Mouse (Mus musculus) hindbrain, embryonic 16.5 days (tissue): Measurements from ENCODE around the gene Lrrc8a. TPM values are rescaled to one million over a fixed set of nuclear protein-coding genes. Genes with fewer than 3 reads are reported as not detected.
A peak's percentile ranks its signal among the peaks of the same experiment; 100 is the strongest.

ENCODE experiments used
- ATAC-seq: fragments of 200-750 bp; cut with Nextera tagmentation; 2 replicates; pipeline ENCODE4 v1.8.0; 2017; ENCODE audit warnings: moderate TSS enrichment, moderate library complexity
- H3K27ac ChIP-seq: fragments of 300-500 bp; sonication (generic); 2 replicates; pipeline ENCODE4 v1.5.1; 2014; ENCODE audit warnings: low read depth, mild to moderate bottlenecking, control low read depth, low read length, moderate library complexity
- H3K27me3 ChIP-seq: fragments of 300-500 bp; sonication (generic); replicated peaks from 2 replicates; pipeline ENCODE4 v1.6.1; 2014; ENCODE audit warnings: low read length; ENCODE audit not compliant: control insufficient read depth, insufficient read depth
- H3K36me3 ChIP-seq: fragments of 300-500 bp; sonication (generic); 2 replicates; pipeline ENCODE4 v1.6.1; 2014; ENCODE audit warnings: mild to moderate bottlenecking, low read length, moderate library complexity, mixed read lengths; ENCODE audit not compliant: control insufficient read depth, insufficient read depth
- H3K4me1 ChIP-seq: fragments of 300-500 bp; sonication (generic); 2 replicates; pipeline ENCODE4 v1.6.1; 2014; ENCODE audit warnings: low read depth, low read length; ENCODE audit not compliant: control insufficient read depth, insufficient read depth
- H3K4me2 ChIP-seq: fragments of 300-500 bp; sonication (generic); 2 replicates; pipeline ENCODE4 v1.6.1; 2014; ENCODE audit warnings: mild to moderate bottlenecking, low read length, control low read depth, moderate library complexity
- H3K4me3 ChIP-seq: fragments of 300-500 bp; sonication (generic); 2 replicates; pipeline ENCODE4 v1.5.1; 2014; ENCODE audit warnings: mild to moderate bottlenecking, low read length, control low read depth, moderate library complexity
- H3K9ac ChIP-seq: fragments of 300-500 bp; sonication (generic); 2 replicates; pipeline ENCODE4 v1.6.1; 2014; ENCODE audit warnings: low read depth, mild to moderate bottlenecking, control low read depth, low read length, moderate library complexity
- H3K9me3 ChIP-seq: fragments of 300-500 bp; sonication (generic); 2 replicates; pipeline ENCODE4 v1.6.1; 2014; ENCODE audit warnings: mild to moderate bottlenecking, low read length, moderate library complexity; ENCODE audit not compliant: control insufficient read depth
- WGBS: fragments of 180-500 bp; shearing (Covaris S2); extraction: QIAGEN DNeasy Blood & Tissue Kit; methylation state at CpG from one replicate; pipeline ENCODE4 v1.1.7; 2014; 5-methylcytosine and 5-hydroxymethylcytosine counted together
- polyA plus RNA-seq: library from polyadenylated mRNA; unstranded; fragments of >200 nt; fragmentation: Nextera tagmentation; extraction: Ambion mirVana; gene quantifications from 2 replicates; pipeline ENCODE4 v1.2.1, GENCODE M21; 2015

The Lrrc8a gene
- polyA plus RNA-seq, 1 experiment from 2014 or later = 53.6 TPM

- Histone ChIP-seq H3K9ac (no peak overlapping the region), H3K9me3 (no peaks in the 10 kb centered on the region), H3K4me1 (peaks cover 8% of the 10 kb centered on the region), H3K27ac (no peak overlapping the region), H3K4me3 (no peak overlapping the region), H3K27me3 (no peaks in the 10 kb centered on the region), H3K36me3 (no peaks in the 10 kb centered on the region), H3K4me2 (no peak overlapping the region)
- no peak for ATAC-seq
- 78% methylated on average over 3 of the region's 3 CpGs for WGBS
Observed at GRCm38 (mm10) chr2:30281651-30282050, 44.1 kb downstream of the Lrrc8a start.

GRCm38 (mm10) chr2:30283193-30283592 is 45.7 kb downstream of the Lrrc8a start:
- H3K9ac ChIP-seq = no peak overlapping the region
- H3K27me3 ChIP-seq = no peaks in the 10 kb centered on the region
- H3K4me1 ChIP-seq = peaks cover 18% of the 10 kb centered on the region
- no peaks in the 10 kb centered on the region for H3K36me3 ChIP-seq
- 93% methylated on average over 2 of the region's 2 CpGs for WGBS
- no peak overlapping the region for H3K27ac ChIP-seq
- no peak for ATAC-seq
- H3K4me2 ChIP-seq = no peak overlapping the region
- H3K4me3 ChIP-seq = no peak overlapping the region
- H3K9me3 ChIP-seq = no peaks in the 10 kb centered on the region

- Histone ChIP-seq H3K4me3 (peak overlapping the region; percentile 90), H3K36me3 (no peaks in the 10 kb centered on the region), H3K9me3 (no peaks in the 10 kb centered on the region), H3K9ac (no peak overlapping the region), H3K27me3 (no peaks in the 10 kb centered on the region), H3K27ac (no peak overlapping the region), H3K4me2 (peak overlapping the region; percentile 98), H3K4me1 (peaks cover 18% of the 10 kb centered on the region)
- ATAC-seq = no peak
- 94% methylated on average over 5 of the region's 5 CpGs for WGBS
Observed at GRCm38 (mm10) chr2:30285004-30285403, 47.5 kb downstream of the Lrrc8a start.

GRCm38 (mm10) chr2:30285416-30286181 is 48.1 kb downstream of the Lrrc8a start:
- 16% methylated on average over 38 of the region's 38 CpGs for WGBS
- H3K27ac ChIP-seq = peak overlapping the region; percentile 67

GRCm38 (mm10) chr2:30286192-30287026 is 48.9 kb downstream of the Lrrc8a start, which contains the start of the genes Dolk and Nup188:
Gene Dolk (minus strand): TSS chr2:30286334.
Gene Nup188 (plus strand): TSS chr2:30286397.
- peak within 1 kb of the TSS; percentile 98 for H3K4me2 ChIP-seq
- no peaks in the 10 kb centered on the region for H3K9me3 ChIP-seq
- peak within 1 kb of the TSS; percentile 73 for H3K27ac ChIP-seq
- H3K4me1 ChIP-seq = peaks cover 18% of the 10 kb centered on the region
- no peaks in the 10 kb centered on the region for H3K36me3 ChIP-seq
- no peaks in the 10 kb centered on the region for H3K27me3 ChIP-seq
- peak; percentile 94 for ATAC-seq
- H3K4me3 ChIP-seq = peak within 1 kb of the TSS; percentile 90
- WGBS = under 1% methylated on average over 65 of the region's 68 CpGs
- peak within 1 kb of the TSS; percentile 92 for H3K9ac ChIP-seq

More at GRCm38 (mm10) chr2:30285416-30286181, 48.1 kb downstream of the Lrrc8a start:
- peak overlapping the region; percentile 90 for H3K4me3 ChIP-seq
- H3K9me3 ChIP-seq = no peaks in the 10 kb centered on the region
- peak overlapping the region; percentile 98 for H3K4me2 ChIP-seq
- H3K9ac ChIP-seq = peak overlapping the region; percentile 92
- H3K4me1 ChIP-seq = peaks cover 18% of the 10 kb centered on the region
- peak; percentile 62 for ATAC-seq
- no peaks in the 10 kb centered on the region for H3K27me3 ChIP-seq
- H3K36me3 ChIP-seq = no peaks in the 10 kb centered on the region

- no peak for ATAC-seq
- WGBS = 0% methylated on average over 10 of the region's 10 CpGs
- Histone ChIP-seq H3K36me3 (no peaks in the 10 kb centered on the region), H3K4me1 (peaks cover 18% of the 10 kb centered on the region), H3K9ac (peak overlapping the region; percentile 92), H3K9me3 (no peaks in the 10 kb centered on the region), H3K27me3 (no peaks in the 10 kb centered on the region), H3K4me3 (peak overlapping the region; percentile 90), H3K4me2 (peak overlapping the region; percentile 73), H3K27ac (peak overlapping the region; percentile 73)
Observed at GRCm38 (mm10) chr2:30287027-30287373, 49.5 kb downstream of the Lrrc8a start.

- Histone ChIP-seq H3K27me3 (no peaks in the 10 kb centered on the region), H3K36me3 (peaks cover 39% of the 10 kb centered on the region), H3K4me2 (no peak overlapping the region), H3K4me3 (no peak overlapping the region), H3K27ac (no peak overlapping the region), H3K9ac (no peak overlapping the region), H3K4me1 (no peaks in the 10 kb centered on the region), H3K9me3 (no peaks in the 10 kb centered on the region)
- WGBS = 72% methylated on average over 3 of the region's 3 CpGs
- ATAC-seq = no peak
Observed at GRCm38 (mm10) chr2:30299525-30299924, 62.0 kb downstream of the Lrrc8a start.

- Histone ChIP-seq H3K4me3 (no peak overlapping the region), H3K27me3 (no peaks in the 10 kb centered on the region), H3K27ac (no peak overlapping the region), H3K9me3 (no peaks in the 10 kb centered on the region), H3K4me2 (no peak overlapping the region), H3K36me3 (peaks cover 44% of the 10 kb centered on the region), H3K9ac (no peak overlapping the region), H3K4me1 (no peaks in the 10 kb centered on the region)
- 89% methylated on average over 5 of the region's 5 CpGs for WGBS
- ATAC-seq = no peak
Observed at GRCm38 (mm10) chr2:30299966-30300365, 62.5 kb downstream of the Lrrc8a start.

- 97% methylated on average over 7 of the region's 7 CpGs for WGBS
- Histone ChIP-seq H3K4me1 (no peaks in the 10 kb centered on the region), H3K27me3 (no peaks in the 10 kb centered on the region), H3K9me3 (no peaks in the 10 kb centered on the region), H3K36me3 (peaks cover 65% of the 10 kb centered on the region), H3K27ac (no peak overlapping the region), H3K4me3 (no peak overlapping the region), H3K9ac (no peak overlapping the region), H3K4me2 (no peak overlapping the region)
- no peak for ATAC-seq
Observed at GRCm38 (mm10) chr2:30306087-30306486, 68.6 kb downstream of the Lrrc8a start.
